Mouse (Mus musculus) small intestine, adult 2 months (tissue): ENCODE measurements around the gene Alox5. TPM values are rescaled to one million over a fixed set of nuclear protein-coding genes. Genes with fewer than 3 reads are reported as not detected.
"Not testable (repeated sequence)": the region's sequence is repeated elsewhere in the genome, so short reads cannot be mapped to it uniquely, and the experiment has no call there.

Experiments
- H3K27ac ChIP-seq: fragments of 200-500 bp; 2 replicates; pipeline ENCODE4 v1.5.1; 2012; ENCODE audit warnings: low read depth, low read length, control low read depth, inconsistent platforms; ENCODE audit not compliant: insufficient read depth
- H3K27me3 ChIP-seq: fragments of 200-500 bp; 2 replicates; pipeline ENCODE4 v1.6.1; 2012; ENCODE audit warnings: mild to moderate bottlenecking, moderate library complexity, low read length, inconsistent platforms; ENCODE audit not compliant: control insufficient read depth, insufficient read depth
- H3K36me3 ChIP-seq: fragments of 200-500 bp; 2 replicates; pipeline ENCODE4 v1.6.1; 2012; ENCODE audit warnings: mild to moderate bottlenecking, low read length, control low read depth, inconsistent platforms; ENCODE audit not compliant: control insufficient read depth, insufficient read depth
- H3K4me1 ChIP-seq: fragments of 200-500 bp; 2 replicates; pipeline ENCODE4 v1.6.1; 2012; ENCODE audit warnings: low read length, inconsistent platforms, mixed read lengths; ENCODE audit not compliant: control insufficient read depth, insufficient read depth, insufficient read length
- H3K4me3 ChIP-seq: fragments of 200-500 bp; 2 replicates; pipeline ENCODE4 v1.5.1; 2012; ENCODE audit warnings: low read depth, mild to moderate bottlenecking, control low read depth, inconsistent platforms, low read length, moderate library complexity
- CTCF ChIP-seq: fragments of 200-500 bp; IDR thresholded peaks from 2 replicates; pipeline ENCODE4 v1.5.1; 2012; ENCODE audit warnings: low read depth, mild to moderate bottlenecking, control low read depth, inconsistent platforms, low read length, moderate library complexity, mixed read lengths; ENCODE audit not compliant: insufficient replicate concordance, insufficient read length; ENCODE audit errors: extremely low read depth
- POLR2A ChIP-seq: fragments of 200-500 bp; IDR thresholded peaks from 2 replicates; pipeline ENCODE4 v1.6.1; 2012; ENCODE audit warnings: low read depth, mild to moderate bottlenecking, control low read depth, inconsistent platforms, low read length, moderate library complexity
- WGBS: fragments of 180-500 bp; shearing (Covaris S2); methylation state at CpG from one replicate; pipeline ENCODE4 v1.1.7; 2018; 5-methylcytosine and 5-hydroxymethylcytosine counted together
- polyA plus RNA-seq: library from polyadenylated mRNA; depleted of rRNA; stranded (reverse); fragments of >200 nt; gene quantifications from 2 replicates; pipeline ENCODE4 v1.2.3, GENCODE M21; 2012; rRNA removed

The Alox5 gene
- polyA plus RNA-seq, result 2.9 and 3.6 TPM in 2 replicates

- H3K4me3 ChIP-seq, result peak within 1 kb of the TSS; percentile 53
- peaks cover 4% of the 10 kb centered on the region for H3K4me1 ChIP-seq
- TF ChIP-seq CTCF, result no peak
- no peak for TF ChIP-seq POLR2A
- WGBS, result 3% methylated on average over 43 of the region's 43 CpGs
- H3K27ac ChIP-seq, result 0 out of 2 replicates have a peak within 1 kb of the TSS, but pooled peaks have one; percentile 9
- H3K36me3 ChIP-seq, result no peaks in the 10 kb centered on the region
- 0 out of 2 replicates have a peak, but pooled peaks cover 7% of the 10 kb centered on the region for H3K27me3 ChIP-seq
These were observed at the start of gene Alox5 for GRCm38 (mm10) chr6:116460544-116461283. Gene Alox5 (minus strand): TSS chr6:116461178.

GRCm38 (mm10) chr6:116506302-116507003 is 45.5 kb upstream of the Alox5 start, which contains the start of gene Olfr212:
Gene Olfr212 (plus strand): TSS chr6:116506516.
- H3K27ac ChIP-seq, H3K4me3 ChIP-seq, H3K36me3 ChIP-seq, H3K4me1 ChIP-seq, H3K27me3 ChIP-seq: not testable (repeated sequence)
- WGBS, result 91% methylated on average over 20 of the region's 20 CpGs

- Histone ChIP-seq H3K27me3 (no peaks in the 10 kb centered on the region), H3K4me3 (no peak overlapping the region), H3K36me3 (no peaks in the 10 kb centered on the region), H3K27ac (no peak overlapping the region), H3K4me1 (no peaks in the 10 kb centered on the region)
- no peak for TF ChIP-seq CTCF
- no peak for TF ChIP-seq POLR2A
- WGBS, result 74% methylated on average over 1 of the region's 1 CpGs
These were observed 35.0 kb upstream of the Alox5 start for GRCm38 (mm10) chr6:116495960-116496359.

GRCm38 (mm10) chr6:116493742-116494141 is 32.8 kb upstream of the Alox5 start:
- WGBS, result 77% methylated on average over 5 of the region's 5 CpGs
- Histone ChIP-seq H3K27ac (no peak overlapping the region), H3K4me3 (no peak overlapping the region), H3K27me3 (no peaks in the 10 kb centered on the region), H3K4me1 (no peaks in the 10 kb centered on the region), H3K36me3 (no peaks in the 10 kb centered on the region)
- TF ChIP-seq POLR2A (no peak), CTCF (no peak)

GRCm38 (mm10) chr6:116488791-116489190 is 27.8 kb upstream of the Alox5 start, which contains the start of gene Olfr211:
Gene Olfr211 (plus strand): TSS chr6:116489091.
- H3K36me3 ChIP-seq, result no peaks in the 10 kb centered on the region
- H3K27ac ChIP-seq, result no peak within 1 kb of the TSS
- no peak within 1 kb of the TSS for H3K4me3 ChIP-seq
- no peaks in the 10 kb centered on the region for H3K4me1 ChIP-seq
- TF ChIP-seq POLR2A (no peak), CTCF (no peak)
- WGBS, result 72% methylated on average over 4 of the region's 4 CpGs
- no peaks in the 10 kb centered on the region for H3K27me3 ChIP-seq

GRCm38 (mm10) chr6:116486833-116487232 is 25.9 kb upstream of the Alox5 start:
- no peak for TF ChIP-seq CTCF
- TF ChIP-seq POLR2A, result no peak
- WGBS, result 21% methylated on average over 1 of the region's 1 CpGs
- Histone ChIP-seq H3K27ac (no peak overlapping the region), H3K4me1 (no peaks in the 10 kb centered on the region), H3K4me3 (no peak overlapping the region), H3K36me3 (no peaks in the 10 kb centered on the region), H3K27me3 (no peaks in the 10 kb centered on the region)

- H3K4me1 ChIP-seq, result no peaks in the 10 kb centered on the region
- no peak overlapping the region for H3K27ac ChIP-seq
- no peak overlapping the region for H3K4me3 ChIP-seq
- 34% methylated on average over 1 of the region's 1 CpGs for WGBS
- no peak for TF ChIP-seq CTCF
- no peak for TF ChIP-seq POLR2A
- H3K27me3 ChIP-seq, result no peaks in the 10 kb centered on the region
- no peaks in the 10 kb centered on the region for H3K36me3 ChIP-seq
These were observed 24.1 kb upstream of the Alox5 start for GRCm38 (mm10) chr6:116485081-116485480.
